Mouse (Mus musculus) liver, embryonic 16.5 days (tissue): Measurements from ENCODE around the gene Adam15. TPM values are rescaled to one million over a fixed set of nuclear protein-coding genes. Genes with fewer than 3 reads are reported as not detected.
A peak's percentile ranks its signal among the peaks of the same experiment; 100 is the strongest.

ENCODE experiments used
- ATAC-seq: fragments of 200-750 bp; cut with Nextera tagmentation; 2 replicates; pipeline ENCODE4 v1.8.0; 2017; ENCODE audit warnings: low read depth, mild to moderate bottlenecking, moderate number of reproducible peaks, moderate library complexity
- H3K27ac ChIP-seq: fragments of 300-500 bp; sonication (generic); 2 replicates; pipeline ENCODE4 v1.5.1; 2014; ENCODE audit warnings: mild to moderate bottlenecking, low read length
- H3K27me3 ChIP-seq: fragments of 300-500 bp; sonication (generic); 2 replicates; pipeline ENCODE4 v1.6.1; 2014; ENCODE audit warnings: low read depth, low read length, mixed read lengths; ENCODE audit not compliant: control insufficient read depth, insufficient read depth
- H3K36me3 ChIP-seq: fragments of 300-500 bp; sonication (generic); 2 replicates; pipeline ENCODE4 v1.6.1; 2014; ENCODE audit warnings: mild to moderate bottlenecking; ENCODE audit not compliant: control insufficient read depth, insufficient read depth
- H3K4me1 ChIP-seq: fragments of 300-500 bp; sonication (generic); 2 replicates; pipeline ENCODE4 v1.6.1; 2014; ENCODE audit warnings: low read depth, low read length, mixed read lengths; ENCODE audit not compliant: control insufficient read depth
- H3K4me2 ChIP-seq: fragments of 300-500 bp; sonication (generic); 2 replicates; pipeline ENCODE4 v1.6.1; 2014; ENCODE audit warnings: low read depth, low read length, mixed read lengths
- H3K4me3 ChIP-seq: fragments of 300-500 bp; sonication (generic); 2 replicates; pipeline ENCODE4 v1.5.1; 2014; ENCODE audit warnings: low read depth, mild to moderate bottlenecking, low read length
- H3K9ac ChIP-seq: fragments of 300-500 bp; sonication (generic); 2 replicates; pipeline ENCODE4 v1.6.1; 2014; ENCODE audit warnings: low read depth, low read length
- H3K9me3 ChIP-seq: fragments of 300-500 bp; sonication (generic); replicated peaks from 2 replicates; pipeline ENCODE4 v1.6.1; 2016; ENCODE audit warnings: low read length; ENCODE audit not compliant: control insufficient read depth
- WGBS: fragments of 180-500 bp; shearing (Covaris S2); extraction: QIAGEN DNeasy Blood & Tissue Kit; methylation state at CpG from one replicate; pipeline ENCODE4 v1.1.7; 2014; ENCODE audit not compliant: insufficient replicate concordance; 5-methylcytosine and 5-hydroxymethylcytosine counted together
- polyA plus RNA-seq: library from polyadenylated mRNA; unstranded; fragments of >200 nt; fragmentation: Nextera tagmentation; extraction: Ambion mirVana; gene quantifications from 2 replicates; pipeline ENCODE4 v1.2.1, GENCODE M21; 2015

Adam15 gene
- polyA plus RNA-seq, 1 experiment from 2014 or later, result 11.2 TPM

DNA sequence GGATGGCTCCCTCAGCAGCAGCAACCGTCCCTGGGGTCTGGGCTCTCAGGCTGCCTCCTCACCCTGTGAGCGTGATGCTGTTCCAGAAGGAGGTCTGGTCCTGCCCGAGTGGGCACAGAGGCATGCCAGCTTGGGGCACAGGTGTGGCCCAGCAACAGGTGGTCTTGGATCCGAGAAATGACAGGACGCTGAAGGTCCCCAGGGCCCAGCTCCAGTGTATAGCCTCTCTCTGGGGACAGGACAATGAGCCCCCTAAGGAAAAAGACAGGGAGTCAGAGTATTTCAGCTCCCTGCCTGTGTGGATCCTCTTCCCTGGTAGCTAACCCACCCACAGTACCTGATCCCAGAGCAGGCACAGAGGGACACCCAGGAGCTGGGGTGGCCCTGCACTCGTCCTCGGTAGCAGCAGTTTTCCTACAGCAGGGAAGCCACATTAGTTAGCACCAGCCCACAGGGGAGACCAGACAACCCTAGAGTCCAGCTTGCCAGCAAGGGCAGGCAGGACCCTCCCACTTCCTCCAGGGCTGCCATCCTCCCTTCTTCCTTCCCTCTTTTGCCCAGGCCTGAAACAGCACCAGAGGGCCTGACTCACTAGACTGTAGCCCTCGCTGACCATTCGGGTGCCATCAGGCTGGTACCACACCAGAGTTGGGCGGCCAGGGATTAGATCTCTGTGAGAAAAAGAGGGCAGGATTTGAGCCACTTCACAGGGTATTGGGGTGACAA, 2.8 kb downstream of the Adam15 start:
- H3K36me3 ChIP-seq, result no peaks in the 10 kb centered on the region
- H3K4me3 ChIP-seq, result no peak overlapping the region
- ATAC-seq, result no peak
- H3K27me3 ChIP-seq, result peaks cover 35% of the 10 kb centered on the region
- no peaks in the 10 kb centered on the region for H3K9me3 ChIP-seq
- H3K27ac ChIP-seq, result no peak overlapping the region
- H3K4me2 ChIP-seq, result no peak overlapping the region
- no peak overlapping the region for H3K9ac ChIP-seq
- peaks cover 6% of the 10 kb centered on the region for H3K4me1 ChIP-seq
- 50% methylated on average over 10 of the region's 10 CpGs for WGBS

DNA sequence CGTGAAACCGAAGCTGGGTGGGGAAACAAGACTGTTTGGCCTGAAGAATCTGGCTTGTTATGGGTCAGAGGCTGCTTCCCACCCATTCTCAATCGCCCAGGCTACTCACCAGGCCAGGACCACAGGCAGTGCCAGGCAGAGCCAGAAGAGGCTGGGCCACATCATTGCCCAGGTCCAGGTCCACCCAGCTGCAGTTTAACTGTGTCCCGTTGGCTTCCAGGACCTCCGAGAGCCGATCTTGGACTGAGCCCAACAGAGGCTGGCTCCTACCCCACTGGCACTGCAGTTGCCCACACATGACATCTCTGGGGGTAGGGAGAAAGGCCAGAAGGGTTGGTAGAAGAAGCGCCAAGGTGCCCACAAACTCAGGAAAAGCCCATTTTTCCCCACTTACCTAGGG, 6.5 kb downstream of the Adam15 start:
- no peaks in the 10 kb centered on the region for H3K9me3 ChIP-seq
- H3K27ac ChIP-seq, result no peak overlapping the region
- H3K4me2 ChIP-seq, result no peak overlapping the region
- WGBS, result 69% methylated on average over 7 of the region's 7 CpGs
- H3K27me3 ChIP-seq, result peaks cover 6% of the 10 kb centered on the region
- peaks cover under 1% of the 10 kb centered on the region for H3K4me1 ChIP-seq
- ATAC-seq, result no peak
- H3K4me3 ChIP-seq, result no peak overlapping the region
- H3K36me3 ChIP-seq, result no peaks in the 10 kb centered on the region
- H3K9ac ChIP-seq, result no peak overlapping the region

DNA sequence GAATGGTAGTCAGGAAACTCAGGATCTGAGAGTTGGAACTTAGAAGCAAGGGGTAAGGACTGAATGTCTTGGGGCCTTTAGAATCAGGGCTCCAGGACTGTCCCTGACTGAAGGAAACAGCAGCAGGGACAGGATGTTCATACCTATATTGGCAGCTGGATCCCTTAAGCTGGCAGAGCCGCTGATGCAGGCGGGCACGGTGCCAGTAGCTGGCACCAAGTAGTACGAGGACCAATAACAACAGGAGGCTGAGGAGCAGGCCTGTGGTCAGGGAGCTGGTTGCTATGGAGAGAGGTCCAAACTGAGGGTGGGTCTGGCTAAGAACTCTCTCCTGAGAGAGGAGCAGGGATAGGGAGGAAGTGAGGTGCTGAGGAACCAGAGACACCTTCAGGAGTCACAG, 8.0 kb downstream of the Adam15 start:
- no peak overlapping the region for H3K4me2 ChIP-seq
- H3K27ac ChIP-seq, result no peak overlapping the region
- ATAC-seq, result no peak
- no peaks in the 10 kb centered on the region for H3K36me3 ChIP-seq
- peaks cover 9% of the 10 kb centered on the region for H3K27me3 ChIP-seq
- 76% methylated on average over 4 of the region's 4 CpGs for WGBS
- H3K4me3 ChIP-seq, result no peak overlapping the region
- H3K9ac ChIP-seq, result no peak overlapping the region
- H3K4me1 ChIP-seq, result peaks cover 8% of the 10 kb centered on the region; the same call in 1 of the 2 replicates
- no peaks in the 10 kb centered on the region for H3K9me3 ChIP-seq

DNA sequence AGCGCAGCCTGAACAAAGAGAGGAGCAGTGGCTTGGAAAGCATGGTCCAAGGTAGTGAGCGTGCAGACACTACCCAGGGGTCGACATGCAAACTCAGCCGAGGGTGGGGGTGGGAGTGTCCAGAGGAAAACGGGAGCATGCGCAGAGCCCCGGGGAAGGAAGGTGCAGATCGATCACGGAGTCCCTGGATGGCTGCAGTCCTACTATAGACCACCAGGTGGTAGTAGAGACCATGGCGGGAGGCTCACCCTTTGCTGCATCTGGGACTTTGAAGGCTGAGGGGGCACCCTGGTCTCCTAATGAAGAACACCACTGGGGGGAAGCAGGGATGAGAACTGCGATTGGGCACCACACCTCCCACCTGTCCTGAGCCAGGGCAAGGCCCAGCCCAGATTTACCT, 9.3 kb downstream of the Adam15 start:
- Histone ChIP-seq H3K27me3 (peaks cover 12% of the 10 kb centered on the region), H3K9me3 (no peaks in the 10 kb centered on the region), H3K4me1 (peaks cover 8% of the 10 kb centered on the region; the same call in 1 of the 2 replicates), H3K9ac (no peak overlapping the region), H3K36me3 (no peaks in the 10 kb centered on the region), H3K4me2 (peak overlapping the region; percentile 38; the same call in 1 of the 2 replicates), H3K4me3 (peak overlapping the region; percentile 32; the same call in 1 of the 2 replicates), H3K27ac (no peak overlapping the region)
- 8% methylated on average over 11 of the region's 11 CpGs for WGBS
- no peak for ATAC-seq

DNA sequence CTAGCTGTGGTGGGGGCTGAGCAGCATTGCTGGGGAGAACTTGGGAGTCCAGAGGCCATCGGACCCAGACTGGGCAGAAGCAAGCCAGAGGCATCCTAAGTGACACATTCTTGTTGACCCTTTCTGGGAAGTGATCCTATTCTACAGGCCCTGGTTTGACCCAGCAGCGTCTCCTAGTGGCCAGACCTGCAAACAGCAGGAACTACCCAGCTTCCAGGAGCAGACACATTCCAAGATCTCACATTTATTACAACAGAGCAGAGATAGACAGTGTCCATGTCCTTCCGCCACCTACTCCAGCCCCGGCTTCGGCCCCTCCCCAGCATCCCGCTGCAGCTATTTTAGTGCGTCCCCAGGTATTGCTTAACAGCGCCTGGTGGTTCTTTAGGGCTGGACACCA, 10.4 kb downstream of the Adam15 start:
- no peak for ATAC-seq

DNA sequence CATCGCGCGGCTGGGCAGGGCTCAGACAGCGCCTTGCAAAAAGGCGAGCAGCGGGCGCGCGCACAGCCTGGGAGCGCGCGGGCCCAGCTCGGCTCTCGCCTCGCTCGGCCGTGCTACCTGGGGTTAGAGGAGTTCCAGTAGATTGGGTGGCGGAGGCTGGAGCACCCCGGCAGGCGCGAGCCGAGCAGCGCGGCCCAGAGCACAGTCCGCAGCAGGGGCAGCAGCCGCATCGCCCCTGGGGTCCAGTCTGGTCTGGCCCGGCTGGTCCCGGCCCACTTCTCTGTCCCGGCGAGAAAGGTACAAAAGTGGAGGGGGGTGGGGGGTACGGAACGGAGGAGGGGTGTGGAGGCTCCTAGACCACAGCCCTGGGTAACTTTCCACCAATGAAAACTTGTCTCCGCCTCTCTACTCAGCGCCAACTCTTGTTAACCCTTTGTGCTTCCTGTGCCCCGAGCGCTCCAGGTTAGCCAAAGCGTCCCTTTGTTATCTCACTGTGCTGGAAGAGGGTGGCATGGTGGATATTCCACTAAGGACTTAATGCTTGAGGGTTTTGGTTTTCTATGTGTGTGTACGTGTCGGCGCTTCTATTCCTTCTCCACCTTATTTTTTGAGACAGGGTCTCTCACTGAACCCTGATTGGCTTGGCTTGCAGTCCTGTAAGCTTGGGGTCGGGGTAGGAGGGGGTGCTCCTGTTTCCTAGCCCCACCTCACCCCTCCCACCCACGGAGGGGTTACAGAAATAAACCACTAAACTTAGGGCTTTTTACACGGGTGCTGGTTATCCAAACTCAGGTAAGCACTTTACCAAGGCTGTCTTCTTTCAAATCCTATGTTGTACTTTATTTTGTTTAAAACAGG, 11.8 kb downstream of the Adam15 start, which contains the start of gene Efna4:
TSS of gene Efna4 (minus strand) at position 308 of the 858 bp plus-strand sequence.
- Histone ChIP-seq H3K27ac (no peak within 1 kb of the TSS), H3K4me3 (peak within 1 kb of the TSS; percentile 60), H3K9ac (peak within 1 kb of the TSS; percentile 60), H3K27me3 (peaks cover 12% of the 10 kb centered on the region), H3K36me3 (no peaks in the 10 kb centered on the region), H3K9me3 (no peaks in the 10 kb centered on the region), H3K4me1 (peaks cover 8% of the 10 kb centered on the region; the same call in 1 of the 2 replicates), H3K4me2 (peak within 1 kb of the TSS; percentile 79)
- WGBS, result 2% methylated on average over 44 of the region's 44 CpGs
- ATAC-seq, result peak; percentile 68

More for the DNA sequence above, 10.4 kb downstream of the Adam15 start:
- Histone ChIP-seq H3K36me3 (no peaks in the 10 kb centered on the region), H3K4me2 (no peak overlapping the region), H3K27me3 (peaks cover 12% of the 10 kb centered on the region), H3K27ac (no peak overlapping the region), H3K9me3 (no peaks in the 10 kb centered on the region), H3K4me1 (peaks cover 8% of the 10 kb centered on the region; the same call in 1 of the 2 replicates), H3K4me3 (no peak overlapping the region), H3K9ac (no peak overlapping the region)
- WGBS, result 25% methylated on average over 8 of the region's 8 CpGs

DNA sequence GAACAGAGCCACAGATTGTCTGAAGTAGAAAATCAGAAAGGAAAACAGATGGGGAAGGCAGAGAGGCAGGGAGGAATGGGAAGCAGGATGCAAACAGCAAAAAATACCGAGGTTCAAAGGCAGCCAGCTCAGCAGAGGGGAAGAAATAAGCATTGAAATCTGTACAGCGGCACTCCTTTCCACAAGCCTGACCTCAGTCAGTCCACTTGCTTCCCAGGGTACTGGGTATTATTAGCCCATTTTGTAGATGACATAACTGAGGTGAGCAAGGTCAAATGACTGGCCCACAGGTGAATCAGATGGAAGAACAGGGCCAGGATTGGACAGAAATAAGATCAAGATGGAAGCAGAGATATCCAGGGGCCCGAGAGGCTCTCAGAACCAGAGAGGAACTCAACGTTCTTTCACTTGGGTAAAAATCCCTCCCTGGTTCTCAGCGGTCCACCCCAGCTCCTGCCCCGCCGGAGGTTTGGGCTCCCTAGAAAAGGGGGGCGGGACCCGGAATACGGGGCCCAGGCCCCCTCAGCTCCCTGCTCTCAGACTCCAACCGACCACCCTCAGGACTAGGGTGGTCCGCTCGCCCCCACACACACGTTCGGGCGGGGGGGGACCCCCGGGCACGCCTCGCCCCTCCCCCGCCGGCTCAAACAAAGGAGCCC, 12.6 kb downstream of the Adam15 start:
- no peaks in the 10 kb centered on the region for H3K9me3 ChIP-seq
- ATAC-seq, result 0 out of 2 replicates have a peak, but pooled peaks have one; percentile 2
- no peaks in the 10 kb centered on the region for H3K36me3 ChIP-seq
- peak overlapping the region; percentile 79 for H3K4me2 ChIP-seq
- peaks cover 12% of the 10 kb centered on the region for H3K27me3 ChIP-seq
- peaks cover 8% of the 10 kb centered on the region; the same call in 1 of the 2 replicates for H3K4me1 ChIP-seq
- peak overlapping the region; percentile 60 for H3K9ac ChIP-seq
- H3K4me3 ChIP-seq, result peak overlapping the region; percentile 60
- WGBS, result 3% methylated on average over 20 of the region's 21 CpGs
- no peak overlapping the region for H3K27ac ChIP-seq

DNA sequence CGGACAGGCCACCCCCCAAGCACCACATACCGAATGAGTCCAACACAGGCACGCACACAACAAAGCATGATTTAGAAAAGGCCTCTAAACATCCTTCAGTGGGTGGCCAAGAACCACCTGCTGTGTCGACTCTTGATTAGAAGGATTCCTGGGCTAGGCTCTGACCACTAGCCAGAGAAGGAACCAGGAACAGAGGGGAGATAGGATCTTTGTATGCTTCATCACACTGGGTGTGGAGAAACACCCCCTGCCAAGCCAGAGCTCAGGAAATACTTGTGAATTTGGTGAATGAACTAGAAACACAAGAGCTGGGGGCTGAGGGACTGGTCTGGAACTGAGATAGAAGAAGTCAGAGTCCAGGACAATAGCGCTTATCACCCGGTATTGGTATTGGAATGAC, 13.3 kb downstream of the Adam15 start:
- H3K27me3 ChIP-seq, result peaks cover 17% of the 10 kb centered on the region
- no peak overlapping the region for H3K9ac ChIP-seq
- no peak for ATAC-seq
- H3K9me3 ChIP-seq, result no peaks in the 10 kb centered on the region
- no peaks in the 10 kb centered on the region for H3K36me3 ChIP-seq
- peaks cover 8% of the 10 kb centered on the region; the same call in 1 of the 2 replicates for H3K4me1 ChIP-seq
- H3K27ac ChIP-seq, result no peak overlapping the region
- 25% methylated on average over 6 of the region's 6 CpGs for WGBS
- H3K4me3 ChIP-seq, result no peak overlapping the region
- H3K4me2 ChIP-seq, result no peak overlapping the region
